Mouse (Mus musculus): ENCODE measurements around the gene Zbtb42.
A peak's percentile ranks its signal among the peaks of the same experiment; 100 is the strongest.

The Zbtb42 gene

DNA sequence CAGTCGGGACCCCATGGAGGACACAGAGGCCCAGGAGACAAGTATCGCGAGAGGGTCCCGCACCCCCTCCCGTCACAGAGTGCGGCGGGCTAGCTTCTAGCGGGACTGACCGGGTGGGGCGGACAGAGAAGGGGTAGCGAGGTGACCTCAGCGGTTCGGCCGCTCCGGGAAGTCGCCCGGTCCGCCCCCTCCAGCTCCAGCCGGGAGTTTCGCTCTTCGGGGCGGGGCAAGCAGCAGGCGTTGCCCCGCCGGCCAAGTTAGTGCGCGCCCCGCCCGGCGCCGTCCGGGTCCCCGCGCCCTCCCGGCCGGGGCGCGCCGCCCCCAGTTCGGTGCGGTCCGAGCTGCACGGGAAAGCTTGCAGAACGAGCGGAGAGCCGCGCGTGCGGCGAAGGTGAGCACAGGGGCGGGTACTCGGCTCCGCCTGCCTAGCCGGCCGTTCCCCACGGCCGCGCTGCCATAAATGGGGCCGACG is at the start of gene Zbtb42:
Gene Zbtb42 (plus strand): TSS at position 274 of the 472 bp plus-strand sequence.
- peak; percentile 85 to 91 for DNase-seq (ENCODE audit: inconsistent age in 2 of 2, low spot score in 1 of 2)

DNA sequence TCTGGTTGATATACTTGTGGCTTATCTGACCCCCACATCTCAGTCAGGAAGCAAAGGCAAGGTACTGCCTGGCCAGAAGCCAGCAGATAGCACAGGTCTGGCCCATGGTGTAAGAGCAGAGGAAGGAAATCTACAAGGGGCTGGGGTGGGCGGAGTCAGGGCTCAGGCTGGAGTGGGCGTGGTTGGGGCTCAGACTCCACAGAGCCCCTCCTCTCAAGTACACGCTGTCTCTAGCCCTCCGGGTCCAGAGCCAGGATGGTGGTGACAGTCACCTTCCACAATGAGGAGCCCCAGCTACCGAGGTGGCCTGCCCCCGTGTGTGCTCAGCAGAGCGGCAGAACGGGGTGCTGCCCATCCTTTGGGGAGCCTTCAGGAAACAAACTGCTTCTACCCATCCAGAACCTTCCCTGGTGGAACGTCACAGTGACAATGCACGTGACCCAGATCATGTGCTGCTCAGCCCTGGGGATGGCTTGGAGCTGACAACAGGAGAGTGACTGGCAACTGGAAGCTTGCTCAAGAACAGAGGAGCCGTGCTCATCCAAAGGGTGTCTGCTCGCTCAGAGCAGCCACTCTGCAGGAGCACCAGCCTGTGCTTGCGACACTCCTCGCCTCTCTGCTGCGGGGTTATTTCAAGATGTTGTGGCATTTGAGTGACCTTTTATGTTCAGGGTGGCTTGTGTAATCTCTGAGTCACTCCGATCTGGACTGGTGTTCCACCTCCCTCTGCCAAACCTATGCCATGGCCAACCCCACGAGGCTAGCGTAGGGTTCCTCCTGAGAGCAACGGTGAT is 49.5 kb upstream of the Zbtb42 start:
- DNase-seq (ENCODE audit: inconsistent age in 2 of 2, low spot score in 1 of 2) = peak; percentile 88 to 95

DNA sequence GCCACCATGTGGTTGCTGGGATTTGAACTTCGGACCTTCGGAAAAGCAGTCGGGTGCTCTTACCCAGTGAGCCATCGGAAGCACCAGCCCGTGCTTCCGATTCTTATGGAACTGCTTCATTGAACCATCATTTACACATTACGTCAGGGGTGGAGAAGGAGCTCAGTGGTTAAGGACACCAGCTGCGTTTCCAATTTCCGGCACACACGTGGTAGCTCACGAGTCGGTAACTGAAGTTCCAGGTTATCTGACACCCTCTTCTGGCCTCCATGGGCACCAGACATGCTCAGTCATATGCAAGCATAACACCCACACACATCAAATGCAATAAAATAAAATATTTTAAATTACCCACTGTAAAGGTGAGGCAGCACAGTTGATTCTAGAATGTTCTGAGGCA is 48.6 kb upstream of the Zbtb42 start:
- no peak for DNase-seq (ENCODE audit: inconsistent age in 2 of 2, low spot score in 1 of 2)

DNA sequence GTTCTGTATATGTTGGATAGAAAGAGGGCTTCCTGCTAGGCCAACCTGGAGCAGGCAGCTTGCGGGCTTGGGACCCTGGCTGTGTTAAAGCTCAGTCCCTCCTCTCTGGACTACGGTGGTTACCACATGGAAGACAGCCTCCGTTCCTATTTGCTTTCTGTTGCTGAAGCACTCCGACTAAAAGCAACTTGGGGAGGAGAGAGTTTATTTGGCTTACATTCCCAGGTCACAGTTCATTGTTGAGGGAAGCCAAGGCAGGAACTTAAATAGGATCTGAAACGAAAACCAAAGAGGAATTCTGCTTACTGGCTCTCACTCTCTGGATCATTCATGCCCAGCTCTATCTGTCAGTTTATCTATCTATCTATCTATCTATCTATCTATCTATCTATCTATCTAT is 47.8 kb upstream of the Zbtb42 start:
- peak in 1 of 2 experiments; percentile 45 for DNase-seq (ENCODE audit: inconsistent age in 2 of 2, low spot score in 1 of 2)

DNA sequence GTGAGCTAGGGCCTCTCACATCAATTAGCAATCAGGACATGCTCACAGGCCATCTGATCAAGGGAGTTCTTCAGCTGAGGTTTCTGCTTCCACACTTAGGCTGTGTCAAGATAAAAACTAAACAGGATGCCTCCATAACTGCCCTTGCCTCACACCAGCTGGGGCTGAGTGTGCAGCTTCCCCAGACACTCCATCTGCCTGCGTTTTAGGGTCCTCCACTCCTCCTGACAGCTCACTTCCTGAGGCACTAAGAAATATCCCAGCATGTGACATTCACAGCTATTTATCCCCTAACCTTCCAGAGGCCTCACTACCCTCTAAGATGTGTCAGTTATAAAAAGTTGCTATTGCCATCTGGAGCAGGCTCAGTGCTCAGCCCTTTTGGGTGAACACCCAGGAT is 47.2 kb upstream of the Zbtb42 start:
- DNase-seq (ENCODE audit: inconsistent age in 2 of 2, low spot score in 1 of 2) = no peak

DNA sequence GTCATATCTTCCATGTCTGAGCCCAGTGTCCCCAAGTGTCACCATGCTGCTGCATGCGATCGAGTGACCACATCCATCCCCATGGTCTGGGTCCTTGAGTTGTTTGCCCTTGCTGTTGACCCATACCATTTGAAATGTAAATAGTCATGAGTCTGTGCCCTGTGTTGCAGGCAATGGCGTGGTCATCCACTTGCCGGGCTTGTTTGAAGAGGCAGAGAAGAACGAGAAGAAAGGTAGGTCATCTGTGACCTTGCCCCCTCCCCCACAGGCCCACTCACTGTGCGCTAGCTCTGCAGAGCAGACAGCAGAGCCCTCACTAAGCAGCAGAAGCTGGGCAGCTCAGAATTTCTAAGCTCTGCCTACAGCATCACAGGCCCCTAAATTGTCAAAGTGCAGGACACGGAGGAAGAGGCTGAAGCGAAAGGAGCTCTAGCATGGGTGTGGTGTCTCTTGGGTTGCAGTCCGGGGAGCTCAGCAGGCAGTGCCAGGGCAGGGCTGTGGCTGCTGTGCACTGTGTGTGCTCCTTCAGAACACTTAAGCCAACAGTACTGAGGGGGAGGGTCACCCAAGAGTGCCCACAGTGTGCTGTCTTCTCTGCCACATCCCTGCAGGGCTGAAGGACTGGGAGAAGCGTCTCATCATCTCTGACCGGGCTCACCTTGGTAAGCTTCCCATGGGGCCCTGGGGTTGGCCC is 46.4 kb upstream of the Zbtb42 start:
- no peak for DNase-seq (ENCODE audit: inconsistent age in 2 of 2, low spot score in 1 of 2)

DNA sequence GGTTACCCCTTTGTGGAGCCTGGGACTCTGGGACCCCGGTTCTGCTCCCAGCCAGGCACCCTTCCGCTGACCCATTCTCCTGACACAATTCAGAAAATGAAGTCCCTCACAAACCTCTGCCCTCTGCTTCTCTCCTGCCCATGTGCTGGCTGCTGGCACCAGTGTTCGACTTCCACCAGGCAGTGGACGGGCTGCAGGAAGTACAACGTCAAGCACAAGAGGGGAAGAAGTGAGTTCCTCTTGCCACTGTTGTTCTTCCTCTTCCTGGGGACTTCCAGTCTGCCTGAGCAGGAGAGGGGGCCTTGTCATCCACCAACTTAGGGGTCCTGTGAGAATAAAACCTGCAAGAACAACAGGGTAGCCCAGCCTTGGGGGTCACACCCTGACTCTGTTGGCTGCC is 45.7 kb upstream of the Zbtb42 start:
- no peak for DNase-seq (ENCODE audit: inconsistent age in 2 of 2, low spot score in 1 of 2)

DNA sequence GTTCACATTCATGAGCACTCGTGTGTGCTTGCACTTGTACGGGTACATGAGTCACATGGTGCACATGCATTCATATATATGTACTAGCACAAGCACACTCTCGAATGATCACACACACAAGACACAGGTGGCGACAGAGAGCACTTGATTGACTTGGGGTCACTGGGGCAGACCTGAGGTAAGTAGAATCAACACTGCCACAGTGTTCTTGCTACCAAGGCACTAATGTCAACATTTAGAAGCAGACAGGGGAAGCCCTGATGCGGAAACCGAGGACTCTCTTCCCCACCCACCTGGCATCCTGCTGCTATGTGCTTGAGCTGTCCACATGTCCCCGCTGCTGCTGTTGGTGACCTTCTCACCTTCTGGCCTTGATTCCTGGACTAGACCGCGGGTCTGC is 44.9 kb upstream of the Zbtb42 start:
- no peak for DNase-seq (ENCODE audit: inconsistent age in 2 of 2, low spot score in 1 of 2)

DNA sequence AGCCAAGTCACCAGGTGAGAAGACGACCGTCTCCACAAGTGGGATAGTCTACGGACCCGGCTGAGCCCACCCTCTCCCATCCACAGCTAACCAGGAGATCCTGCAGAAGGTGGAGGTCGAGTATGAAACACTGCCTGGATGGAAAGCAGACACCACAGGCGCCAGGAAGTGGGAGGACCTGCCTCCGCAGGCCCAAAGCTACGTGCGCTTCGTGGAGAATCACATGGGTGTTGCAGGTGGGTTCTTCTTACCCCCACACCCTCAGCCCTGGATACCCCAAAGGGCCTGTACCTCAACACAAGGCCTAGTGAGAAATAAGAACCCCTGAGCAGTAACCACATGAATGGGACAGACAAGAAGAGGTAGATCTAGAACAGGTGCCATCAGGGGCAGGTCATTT is 39.1 kb upstream of the Zbtb42 start:
- no peak for DNase-seq (ENCODE audit: inconsistent age in 2 of 2, low spot score in 1 of 2)

DNA sequence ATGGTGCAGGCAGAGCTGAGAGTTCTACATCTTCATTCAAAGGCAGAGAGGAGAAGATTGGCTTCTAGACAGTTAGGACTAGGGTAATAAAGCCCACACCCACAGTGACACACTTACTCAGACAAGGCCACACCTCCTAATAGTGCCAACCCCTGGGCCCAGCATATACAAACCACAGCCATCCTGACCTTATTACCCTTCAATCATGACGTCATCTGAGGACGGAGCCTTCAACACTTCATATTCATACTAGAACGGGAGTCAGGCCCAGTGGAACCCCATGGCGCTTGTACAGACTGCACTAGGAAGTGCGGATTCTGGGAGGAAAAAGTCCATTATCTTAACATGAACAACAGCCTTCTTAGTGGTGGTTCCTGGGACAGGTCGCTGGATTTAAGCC is 35.5 kb upstream of the Zbtb42 start:
- DNase-seq (ENCODE audit: inconsistent age in 2 of 2, low spot score in 1 of 2) = peak in 1 of 2 experiments; percentile 44

DNA sequence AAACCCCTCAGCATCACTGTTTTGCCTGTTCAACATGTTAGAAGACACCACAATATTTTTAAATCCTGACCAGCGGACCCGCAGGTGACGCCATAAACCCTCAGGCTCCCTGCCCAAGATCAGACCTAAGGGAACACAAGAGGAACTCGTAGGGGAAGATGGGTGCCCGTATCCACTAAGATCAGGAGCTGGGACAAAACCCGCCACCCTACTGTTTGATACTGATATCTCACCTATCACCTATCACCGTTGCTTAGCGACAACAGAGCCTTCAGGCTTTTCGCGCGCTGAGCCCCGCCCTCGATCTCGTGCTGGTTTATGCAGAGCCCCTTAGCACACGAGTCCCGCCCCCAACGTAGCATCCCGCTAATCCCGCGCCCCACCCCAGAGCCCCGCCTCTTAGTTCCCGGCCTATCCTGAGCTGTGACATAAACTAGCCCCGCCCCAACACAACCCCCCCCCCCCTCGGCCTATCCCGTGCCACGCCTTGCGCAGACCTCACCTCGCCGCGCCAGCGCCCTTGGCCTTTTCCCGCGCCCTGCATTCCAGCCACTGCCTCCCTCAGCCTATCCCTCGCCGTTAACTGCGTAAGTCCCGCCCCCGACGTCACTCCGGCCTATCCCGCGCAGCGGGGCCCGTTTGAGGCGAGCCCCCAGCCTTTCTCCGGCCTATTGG is 34.3 kb upstream of the Zbtb42 start, which contains the start of gene Siva1:
Gene Siva1 (plus strand): TSS at position 500 of the 675 bp plus-strand sequence.
- DNase-seq (ENCODE audit: inconsistent age in 2 of 2, low spot score in 1 of 2) = peak; percentile 99 to 100

DNA sequence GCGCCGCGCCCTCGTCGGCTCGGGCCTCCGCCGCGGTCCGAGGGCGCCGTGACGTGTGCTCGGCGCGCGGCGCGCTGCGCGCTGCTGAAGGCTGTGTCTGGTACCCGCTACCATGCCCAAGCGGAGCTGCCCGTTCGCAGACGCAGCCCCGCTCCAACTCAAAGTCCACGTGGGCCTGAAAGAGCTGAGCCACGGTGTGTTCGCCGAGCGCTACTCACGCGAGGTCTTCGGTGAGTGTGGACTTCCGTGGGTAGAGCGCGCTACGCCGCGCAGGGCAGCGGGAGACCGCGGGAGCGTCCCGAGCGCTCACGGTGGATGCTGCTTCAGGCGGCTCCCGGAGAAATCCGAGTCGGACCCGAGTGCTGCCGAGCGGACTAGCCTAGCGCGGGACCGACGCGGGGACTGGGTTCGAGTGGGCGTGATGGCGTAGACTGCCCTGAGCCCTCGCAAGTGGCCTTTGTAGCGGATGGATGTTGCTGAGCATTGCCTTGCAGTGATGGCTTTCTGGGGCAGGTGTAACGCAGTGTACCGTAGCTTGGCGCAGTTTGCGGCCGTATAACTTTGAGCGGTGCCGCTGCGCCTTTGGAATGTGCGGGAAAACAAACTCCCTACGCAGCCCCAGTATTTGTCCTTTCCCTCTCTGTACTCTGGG is 33.6 kb upstream of the Zbtb42 start:
- no peak for DNase-seq (ENCODE audit: inconsistent age in 2 of 2, low spot score in 1 of 2)

DNA sequence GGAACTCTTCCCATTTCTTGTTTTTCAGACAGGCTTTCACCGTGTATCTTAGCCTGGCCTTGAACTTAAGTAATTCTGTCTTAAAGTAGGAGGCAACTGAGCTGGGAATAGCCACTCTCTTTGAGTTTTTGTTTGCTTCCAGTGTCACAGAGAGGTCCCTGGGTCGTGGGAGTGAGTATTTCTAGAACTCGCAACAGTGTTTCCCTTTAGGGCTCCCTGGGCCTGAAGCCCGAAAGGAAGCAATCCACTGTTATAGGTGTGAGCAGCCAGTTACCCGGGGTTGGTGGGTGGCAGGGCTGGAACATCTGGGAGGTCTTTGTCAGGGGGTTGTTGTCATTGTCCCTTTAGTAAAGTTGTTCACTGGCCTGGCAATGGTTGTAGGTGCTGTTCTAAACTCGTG is 32.5 kb upstream of the Zbtb42 start:
- no peak for DNase-seq (ENCODE audit: inconsistent age in 2 of 2, low spot score in 1 of 2)

DNA sequence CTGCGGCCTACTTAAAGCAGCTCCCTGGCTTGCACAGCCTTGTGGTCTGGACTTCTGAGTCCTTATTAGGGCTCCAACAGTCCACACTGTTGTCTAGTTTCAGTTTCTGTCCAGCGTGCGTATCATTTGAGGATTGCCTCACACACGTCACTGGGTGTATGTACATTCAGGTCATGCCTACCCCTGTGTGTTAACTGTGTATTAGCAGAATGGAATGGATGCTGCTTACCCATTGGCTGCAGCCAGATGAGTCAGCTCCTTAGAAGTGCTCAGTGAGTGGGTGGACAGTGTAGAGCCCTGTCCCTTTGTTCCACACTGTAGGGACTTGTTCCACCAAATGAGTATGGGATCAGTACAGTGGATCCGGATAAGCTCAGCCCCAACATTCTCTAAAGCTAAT is 30.5 kb upstream of the Zbtb42 start:
- DNase-seq (ENCODE audit: inconsistent age in 2 of 2, low spot score in 1 of 2) = no peak

DNA sequence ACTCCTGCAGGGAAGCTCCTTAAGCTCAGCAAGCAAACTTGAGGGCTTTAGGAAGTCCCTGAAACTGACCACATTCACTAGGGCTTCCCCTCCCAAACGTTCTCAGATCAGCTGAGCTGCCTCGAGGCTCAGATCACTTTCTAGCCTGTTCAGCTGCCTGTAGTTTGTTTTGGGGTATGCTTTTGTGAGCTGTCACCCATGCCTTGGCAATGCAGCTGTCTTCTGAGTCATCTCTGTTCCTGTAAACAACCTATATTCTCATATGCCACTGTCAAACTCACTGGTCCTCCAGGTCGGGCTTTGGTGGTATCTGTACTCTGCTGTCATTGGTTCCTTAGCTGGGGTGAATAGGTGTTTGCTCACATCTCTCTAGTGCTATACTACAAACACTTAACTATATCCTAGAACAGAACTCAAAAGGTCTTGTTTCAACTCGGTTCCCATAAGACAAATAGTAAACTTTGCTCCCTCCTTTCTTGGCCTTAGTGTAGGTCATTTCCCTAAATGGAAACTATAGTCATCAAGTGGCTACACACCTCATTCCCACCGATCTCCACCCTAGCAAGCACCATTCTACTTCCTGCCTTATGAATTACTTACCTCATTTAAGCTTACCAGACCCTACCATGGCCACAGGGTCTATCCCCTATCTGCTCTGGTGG is 26.7 kb upstream of the Zbtb42 start:
- no peak for DNase-seq (ENCODE audit: inconsistent age in 2 of 2, low spot score in 1 of 2)

DNA sequence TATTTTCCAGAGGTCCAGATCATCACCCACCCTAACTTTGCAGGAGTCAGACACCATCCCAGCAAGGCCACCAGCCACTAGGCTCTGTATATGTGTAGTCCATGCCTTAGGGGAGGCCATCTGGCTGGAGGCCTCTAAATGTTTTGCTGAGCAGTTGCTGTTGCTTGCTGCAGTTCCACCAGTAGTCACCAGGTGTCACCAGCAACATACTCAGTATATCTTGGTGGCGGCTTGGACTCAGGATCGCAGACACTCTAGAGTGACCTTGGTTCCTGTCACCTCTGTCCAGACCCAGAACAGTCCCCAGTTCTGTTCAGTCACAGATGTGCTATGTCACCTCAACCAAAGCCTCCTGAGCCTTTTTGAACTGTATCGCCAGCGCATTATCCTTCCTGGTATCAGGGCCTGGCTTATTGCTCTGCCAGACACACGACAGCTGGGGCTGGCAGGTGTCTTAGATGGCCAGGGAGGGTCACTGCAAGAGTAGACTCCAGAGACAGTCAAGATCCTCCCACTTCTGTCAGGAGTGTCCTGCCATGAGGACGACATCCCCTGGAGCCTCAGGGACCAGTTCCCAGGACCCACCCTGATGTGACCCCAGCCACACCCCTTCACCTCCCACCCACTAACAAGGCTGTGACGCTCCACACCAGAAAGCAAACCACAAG is 25.3 kb upstream of the Zbtb42 start:
- DNase-seq (ENCODE audit: inconsistent age in 2 of 2, low spot score in 1 of 2) = peak; percentile 87 to 95

DNA sequence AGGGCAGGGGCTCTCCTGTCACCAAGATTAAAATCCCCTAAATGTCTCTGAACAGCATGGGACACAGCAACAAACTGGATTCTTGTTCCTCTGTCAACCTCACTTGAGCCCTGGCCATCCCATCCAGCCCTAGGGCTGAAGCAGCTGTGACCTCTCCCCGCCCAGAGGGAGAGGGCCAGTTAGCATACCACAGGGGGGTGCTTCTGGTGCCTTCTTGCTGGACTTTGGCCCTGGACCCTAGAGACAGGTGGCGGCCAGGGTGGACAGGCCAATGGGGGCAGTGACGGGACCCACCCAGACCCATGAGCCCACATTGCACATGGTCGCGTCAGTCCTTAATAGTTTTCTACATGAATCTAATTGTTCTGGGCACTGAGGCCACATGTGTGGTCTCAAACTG is 24.6 kb upstream of the Zbtb42 start:
- DNase-seq (ENCODE audit: inconsistent age in 2 of 2, low spot score in 1 of 2) = no peak

DNA sequence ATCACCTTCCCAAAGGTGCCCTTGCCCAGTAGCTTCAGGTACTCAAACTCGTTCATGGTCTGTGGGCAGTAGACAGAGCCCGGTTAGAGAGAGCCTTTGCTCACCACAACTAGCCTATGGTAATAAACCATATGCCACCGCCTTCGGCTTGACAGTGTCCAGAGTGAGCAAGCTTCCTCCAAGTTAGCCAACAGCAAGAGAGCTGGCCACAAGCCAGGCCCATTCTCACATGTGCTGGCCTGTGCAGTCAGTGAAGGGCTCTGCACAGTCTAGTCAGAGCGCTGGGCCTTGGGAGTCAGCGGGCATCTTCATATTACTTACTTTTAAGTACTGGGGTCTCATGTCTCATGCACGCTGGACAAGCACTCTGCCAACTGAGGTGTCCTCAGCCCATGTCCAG is 20.0 kb upstream of the Zbtb42 start:
- peak in 1 of 2 experiments; percentile 86 for DNase-seq (ENCODE audit: inconsistent age in 2 of 2, low spot score in 1 of 2)

DNA sequence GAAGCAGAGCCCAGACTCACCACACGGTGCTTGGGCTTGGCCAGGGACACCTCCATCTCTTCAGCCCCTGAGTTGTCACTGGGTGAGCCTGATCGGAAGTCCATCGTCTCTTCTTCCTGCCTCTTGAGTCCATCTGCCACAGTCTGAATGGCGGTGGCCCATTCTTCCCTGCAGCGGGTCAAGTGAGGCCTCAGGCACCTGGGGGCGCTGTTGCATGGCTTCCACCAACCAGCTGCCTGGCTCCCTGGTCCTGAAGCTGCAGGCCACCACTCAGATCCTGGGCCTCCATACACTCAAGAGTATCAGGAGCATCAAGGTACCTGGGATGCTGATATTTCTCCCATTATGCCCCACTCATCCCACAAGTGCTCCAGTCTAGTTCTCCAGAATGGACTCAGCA is 19.5 kb upstream of the Zbtb42 start:
- peak; percentile 75 to 90 for DNase-seq (ENCODE audit: inconsistent age in 2 of 2, low spot score in 1 of 2)
